Comparison of ENCODE assay signal across 8 mouse cellular contexts in genomic region chr1:162336640-162337039, GRCm38 (mm10).
DNase-seq lines count a peak whose midpoint lies in the region; ATAC-seq lines count a peak whose summit lies in the region.

No protein-coding gene starts in this region.

- H3K27me3 ChIP-seq in kidney, embryonic 16.5 days (ENCODE audit: insufficient read depth, low read length): no peaks in the 10 kb centered on the region

- H3K36me3 ChIP-seq in kidney, embryonic 16.5 days (ENCODE audit: insufficient read depth, low read length): no peaks in the 10 kb centered on the region

- H3K4me1 ChIP-seq in kidney, embryonic 16.5 days (ENCODE audit: insufficient read depth, low read length): no peaks in the 10 kb centered on the region

- peak; percentile 27; the same call in 1 of the 2 replicates for ATAC-seq in kidney, embryonic 16.5 days (ENCODE audit: low FRiP score, low TSS enrichment)

- DNase-seq in kidney, adult 11 months: no peak
- DNase-seq in MN1 (ENCODE audit: low spot score): peak; percentile 74
- DNase-seq in embryo, embryonic 9.5 days (ENCODE audit: extremely low spot score): peak; percentile 61
- peak; percentile 28 for DNase-seq in lung, postnatal 14 days
- no peak for DNase-seq in frontal cortex, postnatal 10 days (ENCODE audit: low spot score in 2 of 2)
- no peak for DNase-seq in adrenal gland, postnatal 10 days
- no peak for DNase-seq in left cerebral cortex, postnatal 4 days

- H3K9ac ChIP-seq in kidney, embryonic 16.5 days (replicated peaks; ENCODE audit: low read length): no peak overlapping the region

- 19% methylated on average over 1 of the region's 1 CpGs for WGBS in kidney, embryonic 16.5 days

- no peak overlapping the region for H3K27ac ChIP-seq in kidney, embryonic 16.5 days (ENCODE audit: low read length)

- no peak overlapping the region for H3K4me3 ChIP-seq in kidney, embryonic 16.5 days (ENCODE audit: low read length)

- H3K4me2 ChIP-seq in kidney, embryonic 16.5 days (replicated peaks; ENCODE audit: low read depth, low read length): no peak overlapping the region

- H3K9me3 ChIP-seq in kidney, embryonic 16.5 days (ENCODE audit: low read length): no peaks in the 10 kb centered on the region

- intact Hi-C loops in left cerebral cortex, postnatal 4 days (cut with DNase I): no loop called here

Comparison
In these comparisons a context has a peak if more than half of its experiments do, and no peak if none do; other contexts are left out.
1. DNase-seq: peak in MN1 (single experiment), embryo, embryonic 9.5 days (single experiment) and lung, postnatal 14 days (single experiment); none in kidney, adult 11 months (single experiment), frontal cortex, postnatal 10 days (0 of 2), adrenal gland, postnatal 10 days (single experiment) and left cerebral cortex, postnatal 4 days (single experiment).